Mouse (Mus musculus): ENCODE measurements around the gene Mapt.
A peak's percentile ranks its signal among the peaks of the same experiment; 100 is the strongest.

The Mapt gene

DNA sequence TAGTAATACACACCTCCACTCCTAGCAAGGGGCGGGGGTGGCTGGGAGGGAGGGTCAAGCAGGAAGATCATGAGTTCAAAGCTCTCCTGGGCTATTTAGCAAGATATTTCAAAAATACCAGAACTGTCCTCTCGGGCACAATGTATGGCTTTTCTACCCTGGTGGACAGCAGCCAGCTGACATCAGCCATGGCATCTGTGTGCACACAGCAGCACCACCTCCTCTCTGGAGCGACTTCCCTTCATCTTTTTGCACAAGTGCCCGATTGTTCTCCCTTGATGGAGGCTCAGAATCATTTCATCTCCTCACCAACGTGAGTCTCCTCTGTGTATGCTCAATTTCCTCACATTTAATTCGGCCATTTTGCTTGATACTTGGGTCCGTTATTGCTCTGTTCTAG lies 44.6 kb downstream of the Mapt start:
- DNase-seq (ENCODE audit: low spot score in 2 of 2) = no peak

DNA sequence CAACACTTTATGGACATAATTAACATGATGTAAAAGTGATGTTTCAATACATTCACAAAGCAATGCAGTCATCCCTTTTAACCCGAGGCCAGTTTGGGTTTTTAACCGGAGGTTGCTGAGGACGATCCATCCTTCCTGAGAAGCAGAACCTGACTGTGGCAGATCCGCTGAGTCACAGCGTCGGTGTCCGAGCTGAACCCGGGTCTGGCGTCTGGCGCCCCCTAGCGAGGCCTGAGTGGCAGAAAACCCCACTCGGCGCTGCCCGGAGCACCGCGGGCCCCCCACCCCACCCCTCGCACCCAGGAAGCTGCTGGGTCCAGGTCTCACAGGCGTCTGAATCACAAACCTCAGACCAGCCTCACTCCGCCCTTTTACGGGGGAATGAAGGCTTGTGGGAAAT lies 47.0 kb downstream of the Mapt start:
- peak in 1 of 2 experiments; percentile 79 for DNase-seq (ENCODE audit: low spot score in 2 of 2)

DNA sequence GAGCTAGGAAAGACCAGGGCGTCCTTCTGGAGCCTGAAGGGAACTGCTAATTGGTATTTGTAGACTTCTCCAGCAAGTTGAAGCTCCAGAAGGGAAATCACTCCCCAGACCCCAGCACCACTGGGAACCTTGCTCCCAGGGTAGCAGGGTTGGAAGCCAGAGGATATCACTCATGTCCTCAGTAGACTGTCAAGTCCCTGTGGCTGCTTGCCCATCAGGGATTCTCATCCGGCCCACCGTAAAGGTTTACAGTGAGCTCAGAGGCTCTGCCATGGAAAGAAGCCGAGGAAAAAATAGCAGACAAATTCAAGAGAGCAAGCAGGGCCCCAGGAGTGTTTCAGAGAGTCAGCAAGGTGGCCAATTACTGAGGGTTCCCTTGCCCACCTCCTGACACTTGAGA lies 47.9 kb downstream of the Mapt start:
- no peak for DNase-seq (ENCODE audit: low spot score in 2 of 2)

DNA sequence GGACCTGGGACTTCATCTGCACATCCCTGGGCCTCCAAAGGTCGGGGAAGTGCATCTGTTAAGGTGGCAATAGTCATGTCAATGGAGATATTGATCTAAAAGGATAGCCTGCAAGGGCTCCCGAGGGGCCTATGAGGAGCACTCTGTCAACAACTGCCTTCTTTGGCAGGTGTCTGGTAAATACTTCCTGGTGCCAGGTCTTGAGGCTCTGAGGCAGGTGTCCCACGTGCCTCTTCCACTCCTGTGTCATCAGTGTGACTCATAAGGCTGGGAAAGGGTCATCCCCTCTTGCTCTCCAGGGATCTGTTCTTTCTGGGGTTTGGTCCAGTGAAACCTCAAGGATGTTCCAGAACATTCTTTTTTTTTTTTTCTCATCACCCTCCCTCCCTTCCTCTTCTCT lies 48.3 kb downstream of the Mapt start:
- no peak for DNase-seq (ENCODE audit: low spot score in 2 of 2)

DNA sequence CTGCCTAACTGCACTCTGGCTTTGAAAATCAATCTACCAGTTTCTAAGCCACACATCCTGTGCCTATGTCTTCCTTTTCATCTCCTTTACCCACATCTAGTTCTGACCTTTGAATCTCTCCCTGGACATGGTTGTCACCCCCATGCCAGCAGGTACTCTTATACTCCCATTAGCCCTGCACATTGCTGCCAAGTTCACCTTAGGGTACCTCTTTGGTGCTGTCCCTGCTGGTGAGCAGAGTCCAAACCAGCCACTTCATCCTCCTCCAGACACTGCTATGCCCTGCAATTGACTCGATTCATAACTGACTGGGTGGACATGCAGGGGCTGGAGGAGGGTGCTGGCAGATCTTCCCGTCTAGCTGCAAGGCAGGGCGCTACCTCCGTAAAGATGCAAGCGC lies 50.3 kb downstream of the Mapt start:
- no peak for DNase-seq (ENCODE audit: low spot score in 2 of 2)

DNA sequence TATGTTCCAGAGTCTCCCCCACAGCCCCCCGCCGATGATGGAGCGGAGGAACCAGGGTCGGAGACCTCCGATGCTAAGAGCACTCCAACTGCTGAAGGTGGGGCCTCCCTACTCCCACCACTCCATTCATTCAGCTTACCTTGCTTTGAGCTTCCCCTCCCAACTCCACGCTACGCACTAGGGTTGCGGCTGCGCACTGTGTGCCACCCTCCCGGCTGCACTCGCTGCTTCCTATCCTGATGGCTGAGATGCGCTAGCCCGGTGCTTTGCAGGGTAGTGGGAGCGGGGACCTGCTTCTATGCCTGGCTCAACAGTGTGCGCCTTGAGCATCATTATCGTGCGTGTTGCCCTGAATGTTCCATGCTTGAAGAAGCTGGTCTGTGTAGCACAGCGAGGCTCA lies 55.9 kb downstream of the Mapt start:
- DNase-seq (ENCODE audit: low spot score in 2 of 2) = no peak

DNA sequence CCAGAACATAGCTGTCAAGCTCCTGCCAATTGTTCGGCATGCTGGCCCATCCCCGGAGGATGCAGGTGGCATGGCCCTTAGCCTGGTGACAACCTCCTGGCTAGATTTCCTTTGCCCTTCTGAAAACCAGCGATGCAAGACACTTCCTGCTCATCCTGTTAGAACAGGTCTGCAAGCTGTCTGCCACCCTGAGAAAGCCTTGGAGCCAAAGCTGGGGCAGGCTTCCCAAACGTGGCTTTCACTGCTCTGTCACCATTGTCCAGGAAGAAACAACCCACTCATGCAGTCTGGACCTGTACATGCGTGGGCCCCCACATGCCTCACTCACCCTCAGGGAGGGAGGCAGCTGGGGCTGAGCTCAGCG lies 57.6 kb downstream of the Mapt start:
- DNase-seq (ENCODE audit: low spot score in 2 of 2) = no peak

DNA sequence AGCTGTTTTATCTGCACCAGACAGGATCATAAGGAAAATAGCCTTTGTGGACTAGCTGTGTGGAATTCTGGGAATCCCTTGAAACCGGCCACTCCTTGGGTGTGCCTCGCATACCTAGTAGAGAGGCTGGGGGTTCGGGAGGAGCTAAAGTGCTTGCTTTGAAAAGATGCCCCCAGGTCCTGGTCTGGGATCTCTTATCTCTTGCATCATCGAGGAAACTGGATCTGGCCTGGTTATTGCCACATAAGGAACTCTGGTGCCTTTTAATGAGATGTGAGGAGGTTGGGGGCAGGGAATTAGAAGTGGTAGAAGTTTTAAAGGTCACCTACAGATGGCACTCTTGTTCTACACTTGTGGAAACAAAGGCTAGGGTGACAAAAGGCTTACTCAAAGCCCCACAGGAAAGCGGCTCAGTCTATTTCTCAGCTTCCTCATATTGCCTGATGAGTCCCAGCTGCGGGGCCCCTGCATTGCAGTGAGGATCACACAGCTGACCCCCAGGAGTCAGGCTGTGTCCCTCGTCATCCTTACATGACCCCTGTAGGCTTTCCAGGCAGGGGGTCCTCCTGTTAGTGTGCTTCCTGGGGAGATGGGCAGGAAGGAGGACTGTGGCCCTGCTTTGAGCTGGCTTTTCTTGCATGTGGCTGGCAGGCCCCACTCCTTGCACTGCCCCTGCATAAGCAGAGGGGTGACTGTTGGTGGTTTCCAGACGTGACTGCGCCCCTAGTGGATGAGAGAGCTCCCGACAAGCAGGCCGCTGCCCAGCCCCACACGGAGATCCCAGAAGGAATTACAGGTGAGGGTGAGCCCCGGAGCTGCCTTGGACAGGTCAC lies 58.2 kb downstream of the Mapt start:
- DNase-seq (ENCODE audit: low spot score in 2 of 2) = peak; percentile 70 to 86

DNA sequence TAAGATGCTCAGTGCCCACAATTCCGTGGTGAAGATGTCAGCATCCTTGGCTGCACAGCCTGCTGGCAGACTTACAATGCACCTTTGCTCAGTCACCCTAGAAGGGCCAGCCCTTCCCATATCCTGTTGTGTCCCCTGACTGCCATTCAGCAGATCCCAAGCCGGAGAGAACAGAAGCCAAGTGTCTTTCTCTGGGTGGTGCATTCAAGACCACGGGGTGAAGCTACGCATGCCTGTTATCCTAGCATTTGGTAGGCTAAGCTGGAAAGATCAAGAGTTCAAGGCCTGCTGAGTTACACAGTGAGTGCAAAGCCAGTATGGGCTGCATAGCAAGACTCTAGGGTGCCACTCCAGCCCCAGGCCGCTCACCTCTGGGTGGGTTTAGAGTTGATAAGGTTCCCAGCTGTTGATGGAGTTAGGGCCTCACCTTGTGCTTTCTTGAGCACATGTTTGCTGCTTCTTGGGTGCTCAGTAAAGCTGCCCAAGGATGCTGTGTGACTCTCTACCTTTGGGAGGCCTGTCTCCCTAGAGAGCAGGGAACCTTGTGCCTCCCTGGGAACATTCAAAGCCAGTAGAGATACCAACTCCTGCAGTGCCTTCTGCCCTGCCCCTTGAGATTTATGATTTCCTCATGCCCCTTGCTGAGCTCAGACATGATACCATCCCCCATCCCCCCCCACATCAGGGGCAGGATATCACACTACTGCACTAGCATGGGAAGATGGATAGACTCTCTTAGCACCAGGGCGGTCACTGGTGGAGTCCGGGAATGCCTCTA lies 61.4 kb downstream of the Mapt start:
- DNase-seq (ENCODE audit: low spot score in 2 of 2) = no peak

DNA sequence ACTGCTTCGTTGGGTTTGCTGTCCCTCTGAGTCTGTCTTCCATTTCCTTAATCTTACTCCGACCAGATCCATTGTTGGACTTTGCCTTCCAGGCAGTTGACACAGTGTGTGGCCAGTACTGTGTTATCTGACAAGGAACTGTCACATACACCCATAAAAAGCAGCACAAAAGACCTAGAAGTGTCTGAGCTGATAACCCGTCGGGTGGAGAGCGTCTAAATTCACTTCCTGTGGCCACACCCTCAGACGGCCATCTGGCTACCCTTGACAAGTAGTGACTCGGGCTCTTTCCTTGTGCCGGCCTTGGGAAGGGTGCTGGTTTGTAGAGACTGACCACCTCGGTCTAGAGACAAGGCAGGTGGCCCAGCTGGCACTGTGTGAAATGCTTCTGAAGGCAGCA lies 62.1 kb downstream of the Mapt start:
- peak in 1 of 2 experiments; percentile 56 for DNase-seq (ENCODE audit: low spot score in 2 of 2)

DNA sequence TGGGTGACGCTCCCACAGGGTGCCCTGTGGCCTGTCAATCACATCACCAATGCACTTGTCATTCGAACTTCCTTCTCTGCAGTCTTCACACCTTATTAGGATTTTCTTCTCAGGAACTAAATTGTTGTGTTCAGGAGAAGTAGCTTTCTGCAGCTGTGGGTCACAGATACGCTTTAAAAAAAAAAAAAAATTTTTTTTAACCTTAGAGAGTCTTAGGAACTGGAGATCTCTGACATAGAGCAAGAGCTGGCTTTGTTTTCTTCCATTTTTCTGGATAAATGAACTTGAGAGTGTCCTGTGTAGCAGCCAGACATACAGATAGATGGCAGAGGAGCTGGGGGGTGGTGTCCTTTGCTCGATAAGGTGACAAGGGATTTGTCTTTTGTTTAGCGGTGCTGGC lies 64.0 kb downstream of the Mapt start:
- DNase-seq (ENCODE audit: low spot score in 2 of 2) = no peak

DNA sequence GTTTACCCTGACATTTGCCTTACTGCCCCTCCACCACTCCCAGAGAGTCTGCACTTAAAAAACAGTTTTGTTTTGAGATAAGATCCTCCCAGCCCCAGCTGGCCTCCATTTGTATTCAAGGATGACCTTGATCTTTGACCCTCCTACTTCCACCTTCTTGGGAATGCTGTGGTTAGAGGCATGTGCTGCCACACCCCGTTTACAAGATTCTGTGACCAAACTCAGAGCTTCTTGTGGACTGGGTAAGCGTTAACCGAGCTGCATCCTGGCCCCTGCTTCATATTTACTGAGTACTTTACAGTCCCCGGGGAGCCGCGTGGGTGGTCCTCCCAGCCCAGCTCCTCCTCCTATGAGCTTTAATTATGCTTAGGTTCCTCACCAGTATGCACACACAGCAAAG lies 64.5 kb downstream of the Mapt start:
- DNase-seq (ENCODE audit: low spot score in 2 of 2) = no peak

DNA sequence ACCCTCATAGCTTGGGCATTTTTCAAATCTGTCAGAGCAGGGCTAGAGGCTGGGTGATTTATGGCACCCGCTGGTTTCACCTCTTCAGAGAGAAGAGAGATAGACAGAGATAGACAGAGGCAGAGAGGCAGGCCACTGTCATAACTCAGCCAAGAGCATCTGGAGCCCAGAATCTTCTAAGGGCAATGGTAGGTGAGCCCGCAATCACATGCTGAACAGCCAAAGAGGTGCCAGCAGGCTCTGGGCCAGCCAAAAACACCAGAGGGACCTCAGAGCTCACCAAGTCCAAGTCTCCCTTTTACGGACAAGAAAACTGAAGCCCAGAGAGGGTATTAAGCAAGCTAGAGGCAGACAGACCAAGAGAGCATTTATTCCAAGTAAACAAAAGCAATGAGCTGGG lies 66.5 kb downstream of the Mapt start:
- no peak for DNase-seq (ENCODE audit: low spot score in 2 of 2)

DNA sequence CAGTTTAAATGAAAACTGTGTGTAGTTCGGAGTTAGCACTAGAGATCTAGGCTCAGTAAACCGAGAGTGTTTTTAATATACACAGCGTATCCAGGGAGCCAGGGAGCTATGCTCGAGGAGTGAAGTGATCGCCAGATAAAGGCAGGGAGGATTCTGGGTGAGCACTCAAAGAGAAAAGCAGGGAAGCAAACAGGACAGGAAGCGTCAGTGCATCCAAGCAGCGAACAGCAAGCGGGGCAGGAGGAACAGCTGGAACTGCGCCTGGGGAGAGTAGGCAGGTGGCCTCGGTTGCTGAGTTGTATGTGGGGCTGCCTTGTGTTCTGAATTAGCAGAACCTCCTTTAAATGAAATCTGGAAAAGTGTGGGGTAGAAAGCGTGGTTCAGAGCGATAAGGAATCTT lies 71.4 kb downstream of the Mapt start:
- no peak for DNase-seq (ENCODE audit: low spot score in 2 of 2)

DNA sequence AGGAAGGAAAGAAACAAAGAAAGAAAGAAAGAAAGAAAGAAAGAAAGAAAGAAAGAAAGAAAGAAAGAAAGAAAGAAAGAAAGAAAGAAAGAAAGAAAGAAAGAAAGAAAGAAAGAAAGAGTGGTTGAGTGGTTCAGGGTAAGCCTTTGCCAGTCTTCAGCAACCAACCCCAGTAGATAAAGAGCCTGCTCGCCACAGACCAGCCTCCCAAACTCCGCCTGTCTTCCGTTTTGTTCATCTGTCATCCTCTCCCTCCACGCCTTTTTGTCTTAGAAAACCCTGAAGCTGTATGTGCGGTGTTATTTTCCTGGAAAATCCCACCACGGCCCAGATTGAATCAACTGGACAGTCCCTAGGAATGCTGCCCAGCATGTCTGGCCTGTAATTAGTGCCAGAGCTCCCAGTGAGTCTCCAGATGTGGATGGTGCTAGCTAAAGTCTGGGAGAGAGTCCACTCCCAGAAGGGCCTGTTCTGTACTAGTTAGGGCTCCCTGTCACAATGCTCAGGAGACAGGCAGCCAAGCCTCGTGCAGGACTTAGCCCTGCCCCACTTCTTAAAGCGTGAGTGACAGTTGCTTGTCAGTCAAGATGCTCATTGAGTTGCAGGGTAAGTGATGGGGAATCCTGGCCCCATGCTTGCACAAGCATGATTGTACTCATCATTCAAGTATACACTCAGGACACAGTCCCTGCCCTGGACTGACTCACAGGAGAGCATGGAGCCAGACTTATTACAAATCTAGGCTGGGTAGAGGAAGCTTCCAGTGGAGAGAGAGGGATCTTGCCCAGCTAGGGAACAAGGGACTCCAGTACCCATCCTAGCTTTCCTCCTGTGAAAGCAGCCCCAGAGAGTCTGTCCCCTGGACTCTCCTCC lies 72.1 kb downstream of the Mapt start:
- DNase-seq (ENCODE audit: low spot score in 2 of 2) = no peak

DNA sequence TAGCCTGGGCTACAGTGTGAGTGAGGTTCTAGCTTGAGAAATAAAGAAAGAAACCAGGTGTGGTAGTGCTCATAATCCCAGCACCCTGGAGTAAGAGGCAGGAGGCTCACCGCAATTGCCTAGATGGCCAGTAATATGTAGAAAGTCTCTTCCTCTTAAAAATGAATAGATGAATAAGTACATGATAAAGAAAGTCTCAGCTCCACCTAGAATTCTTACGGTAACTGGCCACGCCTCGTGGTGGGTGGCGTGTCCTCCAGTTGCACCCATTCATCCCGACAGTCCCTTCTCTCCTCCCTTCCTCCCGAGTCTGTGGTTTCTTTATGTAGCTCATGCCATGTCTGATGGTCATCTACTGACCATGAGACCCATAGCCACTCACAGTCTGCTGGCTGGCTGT lies 74.5 kb downstream of the Mapt start:
- DNase-seq (ENCODE audit: low spot score in 2 of 2) = no peak

DNA sequence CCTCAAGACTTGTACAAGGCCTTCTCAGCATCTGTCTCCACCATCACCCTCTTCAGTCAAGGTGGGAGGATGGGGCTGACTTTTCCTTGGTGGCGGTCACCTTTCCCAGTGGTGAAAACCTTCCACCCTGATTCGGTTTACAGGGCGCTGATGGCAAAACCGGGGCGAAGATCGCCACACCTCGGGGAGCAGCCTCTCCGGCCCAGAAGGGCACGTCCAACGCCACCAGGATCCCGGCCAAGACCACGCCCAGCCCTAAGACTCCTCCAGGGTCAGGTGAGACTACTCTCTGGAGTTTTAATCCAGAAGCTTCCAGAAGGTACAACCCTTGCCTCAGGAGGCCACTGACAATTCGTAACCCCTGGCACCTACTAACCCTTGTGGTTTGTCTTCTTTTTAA lies 75.3 kb downstream of the Mapt start:
- peak in 1 of 2 experiments; percentile 62 for DNase-seq (ENCODE audit: low spot score in 2 of 2)

DNA sequence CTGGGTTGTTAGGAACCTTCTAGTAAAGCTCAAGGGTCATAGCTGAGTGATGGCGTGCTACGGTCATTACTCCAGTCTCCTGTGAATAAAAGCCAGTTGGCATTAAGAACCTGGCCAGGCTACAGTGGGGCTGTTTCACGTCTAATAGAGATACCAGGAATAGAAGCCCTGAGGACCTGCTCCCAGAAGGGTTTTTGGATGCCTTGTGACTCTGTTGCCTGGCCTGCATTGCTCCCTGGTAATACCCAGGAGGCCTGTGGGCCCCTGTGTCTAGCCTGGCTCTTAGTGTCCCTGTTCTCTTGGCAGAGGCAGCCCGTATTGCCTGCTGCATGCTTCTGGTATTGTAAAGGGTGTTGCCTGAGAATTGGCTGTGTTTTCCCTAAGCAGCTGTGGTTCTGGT lies 75.9 kb downstream of the Mapt start:
- no peak for DNase-seq (ENCODE audit: low spot score in 2 of 2)

DNA sequence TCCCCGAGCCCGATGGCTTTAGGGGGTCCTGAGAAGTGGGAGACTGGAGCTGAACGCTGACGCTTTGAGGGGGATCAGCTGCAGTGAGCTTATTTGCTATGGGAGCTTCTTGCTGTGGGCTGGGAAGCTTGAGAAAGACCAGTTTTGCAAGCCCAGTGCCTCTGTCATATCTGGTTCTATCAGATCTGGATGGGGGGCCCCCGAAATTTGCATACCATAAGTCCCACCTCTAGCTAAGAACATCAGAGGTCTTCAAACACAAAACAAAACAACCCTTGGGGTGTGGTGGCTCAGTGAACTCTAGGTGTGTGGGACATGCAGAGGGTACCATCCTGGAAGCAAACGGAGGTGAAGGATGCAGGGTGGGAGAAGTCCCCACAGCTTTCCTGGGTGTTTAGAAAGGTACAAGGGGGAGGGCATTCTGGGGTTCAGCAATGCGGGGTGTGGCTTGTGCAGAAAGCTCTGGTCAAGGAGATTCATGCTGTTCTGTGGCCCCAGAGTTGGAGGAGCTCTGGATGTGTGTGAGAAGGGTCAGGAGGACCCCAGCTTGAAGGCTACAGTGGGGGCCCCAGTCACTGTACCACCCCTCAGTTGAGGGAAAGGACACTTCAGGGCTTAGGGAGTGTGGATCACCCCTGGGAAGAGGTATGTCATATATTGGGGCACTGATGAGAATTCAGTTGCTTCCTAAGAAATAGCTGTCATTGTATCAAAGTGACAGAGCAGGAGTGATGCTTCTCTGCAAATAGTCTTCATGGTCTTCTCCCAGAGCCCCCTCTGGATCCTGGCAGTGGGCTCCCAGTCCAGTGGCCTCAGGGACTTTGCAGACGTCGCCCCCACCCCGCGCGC lies 78.4 kb downstream of the Mapt start:
- DNase-seq (ENCODE audit: low spot score in 2 of 2) = peak in 1 of 2 experiments; percentile 60

DNA sequence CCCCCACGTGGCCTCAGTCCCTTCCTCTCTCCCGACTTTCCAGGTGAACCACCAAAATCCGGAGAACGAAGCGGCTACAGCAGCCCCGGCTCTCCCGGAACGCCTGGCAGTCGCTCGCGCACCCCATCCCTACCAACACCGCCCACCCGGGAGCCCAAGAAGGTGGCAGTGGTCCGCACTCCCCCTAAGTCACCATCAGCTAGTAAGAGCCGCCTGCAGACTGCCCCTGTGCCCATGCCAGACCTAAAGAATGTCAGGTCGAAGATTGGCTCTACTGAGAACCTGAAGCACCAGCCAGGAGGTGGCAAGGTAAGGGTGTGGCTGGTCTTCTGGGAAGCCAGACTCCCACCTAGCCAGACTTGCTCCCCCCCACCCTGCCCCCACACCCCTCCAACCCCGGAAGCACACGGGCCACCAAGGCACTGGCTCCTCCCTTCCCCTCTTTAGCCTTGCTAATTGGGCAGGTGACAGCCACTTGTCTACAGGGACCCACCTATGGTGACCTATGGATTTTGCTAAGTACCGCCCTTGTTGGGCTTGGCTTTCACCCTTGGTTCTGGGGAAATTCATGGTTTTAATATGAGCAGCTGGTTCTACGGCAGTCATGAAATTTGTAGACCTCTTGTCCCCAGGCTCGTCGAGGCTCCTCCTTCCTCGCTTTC lies 79.2 kb downstream of the Mapt start:
- peak; percentile 42 to 68 for DNase-seq (ENCODE audit: low spot score in 2 of 2)

DNA sequence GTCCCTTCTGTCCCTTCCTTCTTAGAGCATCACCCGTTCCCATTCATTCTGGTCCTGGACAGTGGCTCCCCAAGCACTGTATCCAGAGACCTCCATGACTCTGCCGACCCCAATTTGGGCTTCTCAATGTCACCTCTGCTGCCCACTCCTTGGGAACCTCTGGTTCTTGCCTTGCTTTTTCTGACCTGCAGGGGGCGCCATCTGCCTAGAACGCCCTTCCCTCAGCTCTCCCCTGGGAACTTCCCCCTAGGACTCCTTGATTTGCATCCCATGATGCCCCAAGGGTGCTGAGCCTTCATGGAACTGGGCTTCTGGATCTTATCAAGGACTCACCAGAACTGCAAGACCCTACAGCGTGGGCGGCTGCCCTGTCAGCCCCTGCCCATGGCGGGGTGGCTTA lies 80.5 kb downstream of the Mapt start:
- peak in 1 of 2 experiments; percentile 75 for DNase-seq (ENCODE audit: low spot score in 2 of 2)
